Mouse (Mus musculus): ENCODE results near the gene Jak2.

DNA sequence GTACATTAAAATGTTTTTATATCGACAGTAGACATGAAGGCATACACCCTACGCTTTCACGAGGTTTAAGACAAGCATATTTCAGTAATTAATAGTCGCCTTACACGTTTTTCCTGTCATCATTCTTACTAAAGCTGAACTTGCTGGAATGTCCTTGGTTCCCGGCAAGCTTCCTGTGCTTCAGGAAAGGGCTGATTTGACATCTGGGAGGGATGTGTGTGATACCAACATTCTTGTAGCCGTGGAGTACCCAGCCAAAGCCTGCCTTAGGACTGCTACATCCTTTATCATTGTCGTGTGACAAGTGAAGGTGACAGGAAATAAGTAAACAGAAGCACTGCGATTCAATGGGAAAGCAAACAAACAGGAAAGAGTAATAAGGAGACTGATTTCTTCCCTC, 13.5 kb upstream of the Jak2 start:
- TF ChIP-seq POLR2A (IDR thresholded peaks at IDR 0.05; ENCODE audit: borderline replicate concordance, insufficient read depth, low read length): no peak
- TF ChIP-seq CTCF (IDR thresholded peaks at IDR 0.05; ENCODE audit: borderline replicate concordance, insufficient read depth, low read depth, low read length): no peak

Data from cerebellum, adult 2 months (tissue).